Mouse (Mus musculus) cortical plate, adult 2 months (tissue): ENCODE measurements around the gene Wdr24. TPM values are rescaled to one million over a fixed set of nuclear protein-coding genes. Genes with fewer than 3 reads are reported as not detected.

ENCODE experiments used
- H3K27ac ChIP-seq: fragments of 200-500 bp; 2 replicates; pipeline ENCODE4 v1.5.1; 2012; ENCODE audit warnings: low read length, control low read depth, inconsistent platforms; ENCODE audit not compliant: insufficient read depth
- H3K4me1 ChIP-seq: fragments of 200-500 bp; 2 replicates; pipeline ENCODE4 v1.6.1; 2011; ENCODE audit warnings: low read length; ENCODE audit not compliant: control insufficient read depth, insufficient read depth
- H3K4me3 ChIP-seq: fragments of 200-500 bp; 2 replicates; pipeline ENCODE4 v1.5.1; 2011; ENCODE audit warnings: mild to moderate bottlenecking, low read length, control low read depth; ENCODE audit not compliant: insufficient read depth
- CTCF ChIP-seq: fragments of 200-500 bp; IDR thresholded peaks from 2 replicates; pipeline ENCODE4 v1.5.1; 2011; ENCODE audit warnings: mild to moderate bottlenecking, control low read depth, low read length; ENCODE audit not compliant: insufficient read depth; ENCODE audit errors: extremely low read depth
- POLR2A ChIP-seq: fragments of 200-500 bp; IDR thresholded peaks from 2 replicates; pipeline ENCODE4 v1.6.1; 2011; ENCODE audit warnings: mild to moderate bottlenecking, low read length, control low read depth; ENCODE audit not compliant: insufficient read depth; ENCODE audit errors: extremely low read depth
- polyA plus RNA-seq: library from polyadenylated mRNA; depleted of rRNA; stranded (reverse); fragments of >200 nt; gene quantifications from 2 replicates; pipeline ENCODE4 v1.2.3, GENCODE M21; 2012

Gene Wdr24
- polyA plus RNA-seq, 1 experiment, result 36.4 TPM

GRCm38 (mm10) chr17:25818851-25819780 lies 4.3 kb upstream of the Wdr24 start:
- H3K4me1 ChIP-seq, result peaks cover 15% of the 10 kb centered on the region
- no peak for TF ChIP-seq POLR2A
- no peak for TF ChIP-seq CTCF
- no peak overlapping the region for H3K27ac ChIP-seq
- H3K4me3 ChIP-seq, result no peak overlapping the region

DNA sequence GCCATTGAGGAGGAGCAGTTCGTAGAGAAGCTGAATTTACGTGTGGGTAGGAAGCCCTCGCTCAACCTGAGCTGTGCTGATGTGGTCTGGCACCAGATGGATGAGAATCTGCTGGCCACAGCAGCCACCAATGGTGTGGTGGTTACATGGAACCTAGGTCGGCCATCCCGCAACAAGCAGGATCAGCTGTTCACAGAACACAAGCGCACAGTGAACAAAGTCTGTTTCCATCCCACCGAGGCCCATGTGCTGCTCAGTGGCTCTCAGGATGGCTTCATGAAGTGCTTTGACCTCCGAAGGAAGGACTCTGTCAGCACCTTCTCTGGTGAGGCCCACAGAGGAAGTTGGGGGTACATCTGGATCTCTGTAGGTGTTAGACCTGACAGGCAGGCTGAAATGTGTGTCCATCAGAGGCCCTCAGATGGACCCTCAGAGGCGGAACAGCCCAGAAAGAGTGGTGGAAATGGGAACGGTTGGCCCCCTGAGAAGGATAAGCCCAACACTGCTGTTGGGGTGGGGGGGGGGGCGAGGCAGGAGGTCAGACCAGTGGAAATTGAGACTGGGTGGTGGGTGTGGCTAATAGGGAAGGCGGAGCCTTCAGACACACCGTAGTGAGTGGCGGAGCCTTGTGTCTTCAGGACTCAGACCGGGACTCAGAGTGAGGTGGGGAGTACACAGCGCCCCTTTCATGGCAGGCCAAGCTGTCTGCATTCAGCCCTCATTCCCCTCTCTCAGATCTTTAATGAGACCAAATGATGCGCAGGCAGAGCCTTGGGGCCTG lies 1.1 kb downstream of the Wdr24 start:
- Histone ChIP-seq H3K4me3 (peak overlapping the region; percentile 65), H3K4me1 (peaks cover 7% of the 10 kb centered on the region), H3K27ac (no peak overlapping the region)
- TF ChIP-seq POLR2A (no peak), CTCF (no peak)

DNA sequence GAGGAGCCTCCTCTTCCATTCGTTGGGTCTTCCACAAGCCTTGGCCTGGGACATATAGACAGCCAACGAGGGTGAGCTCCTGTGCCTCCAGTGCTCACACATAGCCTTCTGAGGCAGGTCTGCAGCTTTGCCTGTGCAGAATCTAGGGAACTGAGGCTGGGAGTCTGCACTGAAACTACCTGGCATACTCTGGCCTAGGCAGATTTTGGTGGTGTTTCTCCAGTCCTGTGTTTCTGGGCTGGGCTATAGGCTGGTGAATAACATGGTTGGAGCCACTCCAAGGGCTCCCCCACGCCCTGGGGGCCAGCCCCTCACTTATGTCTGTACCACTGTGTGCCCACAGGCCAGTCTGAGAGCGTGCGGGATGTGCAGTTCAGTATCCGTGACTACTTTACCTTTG lies 1.9 kb downstream of the Wdr24 start:
- H3K4me3 ChIP-seq, result no peak overlapping the region
- TF ChIP-seq CTCF, result no peak
- no peak for TF ChIP-seq POLR2A
- peaks cover 7% of the 10 kb centered on the region for H3K4me1 ChIP-seq
- no peak overlapping the region for H3K27ac ChIP-seq

DNA sequence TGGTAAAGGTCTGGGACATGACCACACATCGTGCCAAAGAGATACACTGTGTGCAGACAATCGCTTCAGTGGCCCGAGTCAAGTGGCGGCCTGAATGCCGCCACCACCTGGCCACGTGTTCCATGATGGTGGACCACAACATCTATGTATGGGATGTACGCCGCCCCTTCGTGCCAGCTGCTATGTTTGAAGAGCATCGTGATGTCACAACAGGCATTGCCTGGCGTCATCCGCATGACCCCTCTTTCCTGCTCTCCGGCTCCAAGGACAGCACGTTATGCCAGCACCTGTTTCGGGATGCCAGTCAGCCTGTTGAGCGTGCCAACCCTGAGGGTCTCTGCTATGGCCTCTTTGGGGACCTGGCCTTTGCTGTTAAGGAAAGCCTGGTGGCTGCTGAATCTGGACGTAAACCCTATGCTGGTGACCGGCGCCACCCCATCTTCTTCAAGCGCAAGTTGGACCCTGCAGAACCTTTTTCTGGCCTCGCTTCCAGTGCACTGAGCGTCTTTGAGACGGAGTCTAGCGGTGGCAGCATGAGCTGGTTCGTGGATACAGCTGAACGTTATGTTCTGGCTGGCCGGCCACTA lies 2.6 kb downstream of the Wdr24 start:
- no peak for TF ChIP-seq POLR2A
- no peak for TF ChIP-seq CTCF
- peaks cover 7% of the 10 kb centered on the region for H3K4me1 ChIP-seq
- no peak overlapping the region for H3K4me3 ChIP-seq
- H3K27ac ChIP-seq, result no peak overlapping the region

DNA sequence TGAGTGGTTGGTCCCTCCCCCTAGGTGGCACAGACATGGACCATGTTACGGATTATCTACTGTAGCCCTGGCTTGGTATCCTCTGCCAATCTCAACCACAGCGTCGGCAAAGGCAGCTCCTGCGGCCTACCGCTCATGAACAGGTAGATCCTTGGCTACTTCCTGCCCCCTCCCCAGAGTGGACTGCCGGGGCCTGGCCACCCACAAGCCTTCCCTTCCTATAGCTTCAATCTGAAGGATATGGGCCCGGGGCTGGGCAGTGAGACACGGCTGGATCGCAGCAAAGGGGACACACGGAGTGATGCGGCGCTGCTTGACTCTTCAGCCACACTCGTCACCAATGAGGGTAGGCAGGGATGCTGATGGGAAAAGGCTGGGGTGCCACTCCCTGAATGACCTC lies 3.6 kb downstream of the Wdr24 start:
- Histone ChIP-seq H3K4me3 (no peak overlapping the region), H3K27ac (no peak overlapping the region), H3K4me1 (peaks cover 9% of the 10 kb centered on the region)
- TF ChIP-seq CTCF (no peak), POLR2A (no peak)

DNA sequence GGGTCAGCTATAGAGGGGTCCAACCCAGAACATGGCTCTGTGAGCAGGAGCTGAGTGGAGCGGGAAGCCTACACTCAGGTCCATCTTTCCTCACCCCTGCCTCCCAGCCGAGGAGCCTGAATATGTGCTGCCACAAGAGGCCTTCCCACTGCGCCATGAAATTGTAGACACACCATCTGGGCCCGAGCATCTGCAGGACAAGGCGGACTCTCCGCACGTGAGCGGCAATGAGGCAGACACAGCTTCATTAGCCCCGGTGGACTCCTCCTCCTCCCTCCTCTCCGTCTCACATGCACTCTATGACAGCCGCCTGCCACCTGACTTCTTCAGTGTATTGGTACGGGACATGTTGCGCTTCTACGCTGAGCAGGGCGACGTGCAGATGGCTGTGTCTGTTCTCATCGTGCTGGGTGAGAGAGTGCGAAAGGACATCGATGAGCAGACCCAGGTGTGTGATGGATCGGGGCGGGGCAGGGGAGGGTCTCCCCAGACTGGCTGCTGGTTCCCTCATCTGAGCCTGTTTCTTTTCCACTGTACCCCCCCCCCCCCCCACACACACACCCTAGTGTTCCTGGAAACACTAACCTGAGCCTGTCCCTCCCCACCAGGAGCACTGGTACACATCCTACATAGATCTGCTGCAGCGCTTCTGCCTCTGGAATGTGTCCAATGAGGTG lies 4.3 kb downstream of the Wdr24 start:
- Histone ChIP-seq H3K4me1 (peaks cover 9% of the 10 kb centered on the region), H3K27ac (no peak overlapping the region), H3K4me3 (no peak overlapping the region)
- no peak for TF ChIP-seq CTCF
- no peak for TF ChIP-seq POLR2A

DNA sequence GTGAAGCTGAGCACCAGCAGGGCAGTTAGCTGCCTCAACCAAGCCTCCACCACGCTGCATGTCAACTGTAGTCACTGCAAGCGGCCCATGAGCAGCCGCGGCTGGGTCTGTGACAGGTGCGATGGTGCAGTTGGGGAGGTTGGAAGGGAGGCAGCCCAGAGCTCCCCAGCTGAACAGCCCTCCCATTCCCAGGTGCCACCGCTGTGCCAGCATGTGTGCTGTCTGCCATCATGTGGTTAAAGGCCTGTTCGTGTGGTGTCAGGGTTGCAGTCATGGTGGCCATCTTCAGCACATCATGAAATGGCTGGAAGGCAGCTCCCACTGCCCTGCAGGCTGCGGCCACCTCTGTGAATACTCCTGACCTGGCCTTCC lies 4.8 kb downstream of the Wdr24 start:
- H3K4me3 ChIP-seq, result peak overlapping the region; percentile 75; the same call in 1 of the 2 replicates
- no peak overlapping the region for H3K27ac ChIP-seq
- H3K4me1 ChIP-seq, result peaks cover 9% of the 10 kb centered on the region
- TF ChIP-seq POLR2A (no peak), CTCF (no peak)

- Histone ChIP-seq H3K4me1 (peaks cover 8% of the 10 kb centered on the region), H3K4me3 (peak within 1 kb of the TSS; percentile 75), H3K27ac (peak within 1 kb of the TSS; percentile 39; the same call in 1 of the 2 replicates)
- TF ChIP-seq CTCF (peak; percentile 46), POLR2A (peak; percentile 73)
Measured at GRCm38 (mm10) chr17:25828712-25829557, 5.5 kb downstream of the Wdr24 start, which contains the start of gene Jmjd8. Jmjd8 (plus strand) TSS chr17:25828867.
